Mouse (Mus musculus) neural tube, embryonic 11.5 days (tissue): ENCODE results near the gene Serpinh1. TPM values are rescaled to one million over a fixed set of nuclear protein-coding genes. Genes with fewer than 3 reads are reported as not detected.
"Not testable (repeated sequence)": the region's sequence is repeated elsewhere in the genome, so short reads cannot be mapped to it uniquely, and the experiment has no call there.

Source experiments
- ATAC-seq: fragments of 200-750 bp; cut with Nextera tagmentation; 2 replicates; pipeline ENCODE4 v1.8.0; 2017; ENCODE audit warnings: moderate number of reproducible peaks, mild to moderate bottlenecking, moderate TSS enrichment, moderate library complexity; ENCODE audit not compliant: insufficient read depth, low FRiP score, low TSS enrichment
- DNase-seq: peaks from one replicate; pipeline ENCODE4 v3.0.0-alpha.2; 2015; ENCODE audit warnings: low spot score
- H3K27ac ChIP-seq: fragments of 300-500 bp; sonication (generic); 2 replicates; pipeline ENCODE4 v1.5.1; 2014; ENCODE audit warnings: low read depth, mild to moderate bottlenecking, low read length
- H3K27me3 ChIP-seq: fragments of 300-500 bp; sonication (generic); 2 replicates; pipeline ENCODE4 v1.6.1; 2014; ENCODE audit warnings: mild to moderate bottlenecking, low read length, mixed read lengths; ENCODE audit not compliant: control insufficient read depth, insufficient read depth
- H3K36me3 ChIP-seq: fragments of 300-500 bp; sonication (generic); 2 replicates; pipeline ENCODE4 v1.6.1; 2014; ENCODE audit warnings: mild to moderate bottlenecking, low read length, moderate library complexity, mixed read lengths; ENCODE audit not compliant: control insufficient read depth, insufficient read depth
- H3K4me1 ChIP-seq: fragments of 300-500 bp; sonication (generic); 2 replicates; pipeline ENCODE4 v1.6.1; 2014; ENCODE audit warnings: low read length, mixed read lengths; ENCODE audit not compliant: control insufficient read depth, insufficient read depth
- H3K4me2 ChIP-seq: fragments of 300-500 bp; sonication (generic); 2 replicates; pipeline ENCODE4 v1.6.1; 2014; ENCODE audit warnings: low read depth, mild to moderate bottlenecking, moderate library complexity
- H3K4me3 ChIP-seq: fragments of 300-500 bp; sonication (generic); 2 replicates; pipeline ENCODE4 v1.5.1; 2014; ENCODE audit warnings: low read depth, low read length
- H3K9ac ChIP-seq: fragments of 300-500 bp; sonication (generic); 2 replicates; pipeline ENCODE4 v1.6.1; 2014; ENCODE audit warnings: mild to moderate bottlenecking, low read length
- H3K9me3 ChIP-seq: fragments of 300-500 bp; sonication (generic); 2 replicates; pipeline ENCODE4 v1.6.1; 2016; ENCODE audit warnings: low read length; ENCODE audit not compliant: control insufficient read depth
- WGBS: fragments of 180-500 bp; shearing (Covaris S2); extraction: QIAGEN DNeasy Blood & Tissue Kit; methylation state at CpG from one replicate; pipeline ENCODE4 v1.1.7; 2014; 5-methylcytosine and 5-hydroxymethylcytosine counted together
- polyA plus RNA-seq: library from polyadenylated mRNA; unstranded; fragments of >200 nt; fragmentation: Nextera tagmentation; extraction: Ambion mirVana; gene quantifications from 2 replicates; pipeline ENCODE4 v1.2.1, GENCODE M21; 2014

The Serpinh1 gene
- polyA plus RNA-seq, 1 experiment from 2014 or later: 339 TPM

DNA sequence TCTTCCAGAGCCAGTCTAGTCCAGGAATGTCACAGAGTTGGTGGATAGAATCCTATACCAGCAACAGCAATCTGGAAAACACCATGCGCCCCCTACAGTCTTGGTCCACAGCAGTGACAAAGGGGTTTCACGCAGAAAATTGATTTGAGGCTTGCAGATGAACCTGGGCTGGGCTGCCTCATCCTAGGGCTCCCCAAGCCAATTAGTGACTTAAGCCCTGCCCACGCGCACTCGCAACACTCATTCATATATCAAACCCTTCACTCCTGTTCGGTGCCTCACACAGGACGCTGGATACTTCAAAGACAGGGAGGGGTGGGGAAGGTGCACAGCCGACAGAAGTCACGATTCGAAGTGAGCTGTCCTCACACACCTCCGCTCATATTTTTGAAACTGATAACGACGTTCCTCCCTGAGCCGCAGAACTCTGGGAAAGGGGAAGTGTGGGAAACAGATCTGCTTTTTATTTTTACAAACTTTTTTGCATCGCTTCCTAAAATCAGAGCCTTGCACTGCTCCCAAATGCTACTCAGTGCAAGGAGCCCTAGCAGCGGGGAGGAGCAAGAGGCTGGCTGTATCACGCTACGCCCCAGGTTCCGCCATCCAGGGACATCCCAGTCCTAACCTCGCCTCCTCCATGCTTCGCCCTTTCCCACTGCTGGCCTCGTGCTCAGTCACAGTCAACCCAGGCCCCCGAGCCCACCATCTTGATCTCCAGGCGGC, 27.6 kb upstream of the Serpinh1 start:
- peak; percentile 84 for DNase-seq
- no peaks in the 10 kb centered on the region for H3K36me3 ChIP-seq
- H3K27me3 ChIP-seq: no peaks in the 10 kb centered on the region
- peak overlapping the region; percentile 63 for H3K4me3 ChIP-seq
- peak; percentile 46 for ATAC-seq
- H3K9ac ChIP-seq: peak overlapping the region; percentile 80
- peak overlapping the region; percentile 83 for H3K4me2 ChIP-seq
- peaks cover 4% of the 10 kb centered on the region; the same call in 1 of the 2 replicates for H3K9me3 ChIP-seq
- H3K4me1 ChIP-seq: peaks cover 31% of the 10 kb centered on the region
- H3K27ac ChIP-seq: peak overlapping the region; percentile 92
- WGBS: under 1% methylated on average over 24 of the region's 24 CpGs

DNA sequence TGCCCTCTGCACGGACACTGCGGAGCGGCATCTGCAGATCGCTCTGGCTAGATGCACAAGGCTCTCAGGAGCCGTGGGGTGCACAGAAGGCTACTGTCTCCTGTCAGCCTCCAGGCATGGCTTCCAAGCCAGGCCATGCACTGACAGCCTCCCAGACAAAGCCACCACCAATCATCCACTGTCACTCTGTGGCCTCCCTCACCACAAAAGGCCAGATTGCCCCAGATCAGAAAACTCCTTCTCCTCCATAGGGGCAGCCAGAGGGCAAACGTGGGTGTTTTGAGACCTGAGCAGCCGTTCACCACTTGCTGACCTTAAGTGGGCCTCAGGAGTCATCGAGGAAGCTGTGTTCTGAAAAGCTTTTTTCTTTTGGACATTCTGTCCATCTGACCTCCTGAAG, 25.8 kb upstream of the Serpinh1 start:
- 43% methylated on average over 8 of the region's 8 CpGs for WGBS
- peaks cover 21% of the 10 kb centered on the region for H3K4me1 ChIP-seq

DNA sequence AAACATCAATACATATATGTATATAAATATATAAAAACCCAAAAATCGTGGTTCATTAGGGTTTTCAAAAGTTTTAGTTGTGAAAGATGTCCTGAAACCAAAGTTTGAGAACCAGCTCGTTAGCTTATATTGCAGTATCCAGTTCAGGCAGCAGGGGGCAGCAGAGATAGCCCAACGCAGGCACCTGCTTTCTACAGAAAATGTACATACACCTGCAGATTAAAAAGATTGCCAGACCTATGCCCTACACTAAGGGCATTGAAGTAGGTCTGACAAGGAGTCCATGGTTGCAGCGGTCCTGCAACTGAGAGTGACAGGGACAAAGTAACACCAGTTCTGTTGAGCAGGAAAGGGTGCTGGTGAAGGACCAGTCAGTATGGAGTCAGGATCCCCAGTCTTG, 22.4 kb upstream of the Serpinh1 start:
- no peak overlapping the region for H3K4me3 ChIP-seq
- H3K4me1 ChIP-seq: peaks cover 12% of the 10 kb centered on the region
- H3K4me2 ChIP-seq: no peak overlapping the region
- H3K27ac ChIP-seq: no peak overlapping the region
- no peaks in the 10 kb centered on the region for H3K27me3 ChIP-seq
- H3K36me3 ChIP-seq: no peaks in the 10 kb centered on the region
- DNase-seq: peak; percentile 70
- 8% methylated on average over 4 of the region's 4 CpGs for WGBS
- ATAC-seq: no peak
- peaks cover 4% of the 10 kb centered on the region; the same call in 1 of the 2 replicates for H3K9me3 ChIP-seq
- no peak overlapping the region for H3K9ac ChIP-seq

More for the DNA sequence above, 25.8 kb upstream of the Serpinh1 start:
- H3K27ac ChIP-seq: peak overlapping the region; percentile 53; the same call in 1 of the 2 replicates
- no peaks in the 10 kb centered on the region for H3K27me3 ChIP-seq
- no peak overlapping the region for H3K4me2 ChIP-seq
- H3K4me3 ChIP-seq: no peak overlapping the region
- ATAC-seq (no peak), DNase-seq (peak; percentile 47)
- no peaks in the 10 kb centered on the region for H3K36me3 ChIP-seq
- H3K9ac ChIP-seq: peak overlapping the region; percentile 10; the same call in 1 of the 2 replicates
- peaks cover 4% of the 10 kb centered on the region; the same call in 1 of the 2 replicates for H3K9me3 ChIP-seq

DNA sequence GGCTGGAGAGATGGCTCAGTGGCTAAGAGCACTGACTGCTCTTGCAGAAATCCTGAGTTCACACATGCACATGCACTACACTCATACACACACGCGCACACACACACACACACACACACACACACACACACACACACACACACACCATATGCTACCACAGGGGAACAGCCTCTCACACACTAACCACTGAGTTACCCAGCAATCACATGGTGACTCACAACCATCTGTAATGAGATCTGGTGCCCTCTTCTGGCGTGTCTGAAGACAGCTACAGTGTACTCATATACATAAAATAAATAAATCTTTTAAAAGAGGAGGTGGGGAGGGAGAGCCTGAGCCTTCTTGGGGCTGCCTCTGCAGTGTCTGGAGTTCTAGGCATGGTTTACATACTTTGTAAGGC, 21.3 kb upstream of the Serpinh1 start:
- not testable (repeated sequence) for H3K4me3 ChIP-seq, ATAC-seq, DNase-seq, H3K27me3 ChIP-seq, H3K4me1 ChIP-seq, H3K9me3 ChIP-seq, H3K27ac ChIP-seq, H3K4me2 ChIP-seq, H3K9ac ChIP-seq, H3K36me3 ChIP-seq
- WGBS: 66% methylated on average over 3 of the region's 3 CpGs

GRCm38 (mm10) chr7:99366716-99367115, 13.7 kb upstream of the Serpinh1 start:
- Histone ChIP-seq H3K27me3 (no peaks in the 10 kb centered on the region), H3K4me3 (no peak overlapping the region), H3K4me2 (no peak overlapping the region), H3K36me3 (no peaks in the 10 kb centered on the region), H3K27ac (no peak overlapping the region), H3K9me3 (no peaks in the 10 kb centered on the region), H3K9ac (no peak overlapping the region), H3K4me1 (no peaks in the 10 kb centered on the region)
- ATAC-seq: no peak
- WGBS: 70% methylated on average over 6 of the region's 6 CpGs
- no peak for DNase-seq

- WGBS: 2% methylated on average over 5 of the region's 5 CpGs
- Histone ChIP-seq H3K27ac (no peak overlapping the region), H3K4me1 (peaks cover 5% of the 10 kb centered on the region; the same call in 1 of the 2 replicates), H3K9me3 (no peaks in the 10 kb centered on the region), H3K4me3 (no peak overlapping the region), H3K27me3 (no peaks in the 10 kb centered on the region), H3K4me2 (no peak overlapping the region), H3K36me3 (no peaks in the 10 kb centered on the region), H3K9ac (no peak overlapping the region)
- ATAC-seq (no peak), DNase-seq (peak; percentile 80)
These were observed 12.0 kb upstream of the Serpinh1 start for GRCm38 (mm10) chr7:99365069-99365468.

GRCm38 (mm10) chr7:99362137-99362536, 9.1 kb upstream of the Serpinh1 start:
- Histone ChIP-seq H3K4me3 (no peak overlapping the region), H3K9ac (no peak overlapping the region), H3K9me3 (no peaks in the 10 kb centered on the region), H3K4me1 (peaks cover 13% of the 10 kb centered on the region), H3K36me3 (no peaks in the 10 kb centered on the region), H3K27me3 (no peaks in the 10 kb centered on the region), H3K27ac (no peak overlapping the region), H3K4me2 (no peak overlapping the region)
- DNase-seq (no peak), ATAC-seq (no peak)
- 84% methylated on average over 2 of the region's 2 CpGs for WGBS

DNA sequence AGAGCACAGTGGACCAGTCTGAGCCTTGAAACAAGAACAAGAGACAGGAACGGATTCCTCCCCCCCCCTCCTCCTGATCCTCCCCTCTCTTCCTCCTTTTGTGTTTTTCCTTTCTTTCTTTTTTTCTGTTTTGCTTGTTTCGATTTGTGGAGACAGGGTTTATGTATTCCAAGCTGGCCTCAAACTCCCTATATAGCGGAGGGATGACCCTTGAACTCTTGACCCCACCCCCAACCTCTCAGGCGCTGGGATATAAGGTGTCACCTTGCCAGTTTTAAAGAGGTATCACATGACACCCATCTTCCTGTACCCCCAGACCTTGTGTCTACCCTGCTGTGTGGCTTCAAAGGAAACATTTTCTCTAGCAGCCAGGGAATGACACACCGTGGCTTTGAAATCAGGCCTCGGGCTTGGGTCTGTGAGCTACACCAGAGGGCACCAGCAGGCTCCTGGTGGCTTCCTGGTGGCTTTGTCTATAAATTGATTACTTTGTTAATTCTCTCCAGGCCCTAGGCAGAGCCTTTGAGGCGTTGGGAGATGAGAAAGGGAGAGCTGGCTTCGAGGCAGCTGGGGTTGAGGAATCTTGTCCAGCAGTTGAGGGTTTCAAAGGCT, 7.9 kb upstream of the Serpinh1 start:
- H3K9me3 ChIP-seq: no peaks in the 10 kb centered on the region
- DNase-seq (no peak), ATAC-seq (no peak)
- H3K27ac ChIP-seq: peak overlapping the region; percentile 85
- 14% methylated on average over 8 of the region's 8 CpGs for WGBS
- 0 out of 2 replicates have a peak overlapping the region, but pooled peaks have one; percentile 8 for H3K4me2 ChIP-seq
- no peaks in the 10 kb centered on the region for H3K36me3 ChIP-seq
- no peaks in the 10 kb centered on the region for H3K27me3 ChIP-seq
- H3K4me3 ChIP-seq: no peak overlapping the region
- H3K4me1 ChIP-seq: peaks cover 23% of the 10 kb centered on the region
- H3K9ac ChIP-seq: peak overlapping the region; percentile 32; the same call in 1 of the 2 replicates
